Mouse (Mus musculus): Measurements from ENCODE around the gene Nceh1. TPM values are rescaled to one million over a fixed set of nuclear protein-coding genes. Genes with fewer than 3 reads are reported as not detected.

Gene Nceh1
- total and polyA plus RNA-seq, 3 experiments: 8.2 to 9.3 TPM; not detected in 1

- no peak overlapping the region for H3K9ac ChIP-seq (ENCODE audit: control insufficient read depth, low read depth, low read length, poor library complexity, severe bottlenecking)
- peaks cover 4 to 5% of the 10 kb centered on the region in 2 experiments; a peak in 3 of 4 replicates for H3K4me1 ChIP-seq (ENCODE audit: control insufficient read depth in 1 of 2, insufficient read depth in 2 of 2, low read length in 2 of 2)
- peaks cover 0 to 2% of the 10 kb centered on the region in 2 experiments; a peak in 1 of 4 replicates for H3K27me3 ChIP-seq (ENCODE audit: control insufficient read depth in 1 of 2, insufficient read depth in 2 of 2, low read length in 2 of 2)
- TF ChIP-seq TBP (IDR thresholded peaks at IDR 0.05; ENCODE audit: low read depth, low read length) (no peak), SIN3A (IDR thresholded peaks at IDR 0.05; ENCODE audit: low read length) (peak; percentile 45; the same call in 1 of the 2 replicates), ETS1 (IDR thresholded peaks at IDR 0.05; ENCODE audit: low read depth, low read length) (peak; percentile 92), MAX (IDR thresholded peaks at IDR 0.05; ENCODE audit: low read length) (no peak), GATA1 (IDR thresholded peaks at IDR 0.05; ENCODE audit: low read depth, low read length) (peak; percentile 59), EP300 (IDR thresholded peaks at IDR 0.05; ENCODE audit: low read depth in 1 of 2, low read length in 2 of 2) (peak; percentile 63 to 70), TCF12 (IDR thresholded peaks at IDR 0.05; ENCODE audit: low read depth, low read length) (peak; percentile 56), RCOR1 (IDR thresholded peaks at IDR 0.05; ENCODE audit: low read depth, low read length) (peak; percentile 81)
- H3K27ac ChIP-seq (ENCODE audit: control insufficient read depth, low read depth, low read length): no peak overlapping the region
- H3K9me3 ChIP-seq (replicated peaks; ENCODE audit: insufficient read depth, low read length): no peaks in the 10 kb centered on the region
- peaks cover 0 to 7% of the 10 kb centered on the region in 2 experiments; a peak in 2 of 4 replicates for H3K36me3 ChIP-seq (ENCODE audit: control insufficient read depth in 1 of 2, insufficient read depth in 2 of 2, low read length in 2 of 2)
- peak; percentile 77 for DNase-seq (ENCODE audit: low read depth, low spot score)
- H3K4me3 ChIP-seq (ENCODE audit: control insufficient read depth in 1 of 2, insufficient read depth in 1 of 2, low read depth in 2 of 2, low read length in 2 of 2): no peak overlapping the region
- no peaks in the 10 kb centered on the region for H3K79me2 ChIP-seq (ENCODE audit: control insufficient read depth, insufficient read depth, low read length, poor library complexity)
Observed at GRCm38 (mm10) chr3:27162410-27162804, 20.4 kb upstream of the Nceh1 start.

DNA sequence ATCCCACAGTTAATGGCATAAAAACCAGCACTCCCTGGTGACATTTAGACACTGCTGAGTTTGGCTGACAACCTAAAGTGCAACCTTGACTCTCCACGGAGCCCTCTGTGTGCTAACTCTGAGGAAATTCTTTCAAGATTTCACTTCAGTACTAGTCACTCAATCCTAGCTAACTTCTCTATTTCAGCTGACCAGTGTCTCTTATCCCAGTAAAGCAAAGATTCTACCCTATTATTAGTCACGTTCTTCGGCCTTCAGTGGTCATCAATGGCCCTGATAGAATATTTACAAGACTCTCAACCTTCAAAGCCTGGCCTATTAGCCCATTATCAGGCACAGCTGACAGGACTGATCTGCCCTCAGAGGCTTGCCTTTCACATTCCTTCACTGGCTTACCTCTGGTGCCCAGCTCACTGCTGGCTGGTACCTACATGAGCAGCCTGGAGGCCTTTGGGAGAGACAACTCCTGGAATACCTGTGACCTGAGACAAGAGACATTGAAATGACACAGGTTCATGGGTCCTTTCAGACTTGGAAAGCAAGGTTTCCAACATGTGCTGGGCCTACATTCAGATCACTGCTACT is 17.2 kb upstream of the Nceh1 start:
- peaks cover 0 to 7% of the 10 kb centered on the region in 2 experiments; a peak in 2 of 4 replicates for H3K36me3 ChIP-seq (ENCODE audit: control insufficient read depth in 1 of 2, insufficient read depth in 2 of 2, low read length in 2 of 2)
- no peak overlapping the region for H3K27ac ChIP-seq (ENCODE audit: control insufficient read depth, low read depth, low read length)
- no peaks in the 10 kb centered on the region for H3K79me2 ChIP-seq (ENCODE audit: control insufficient read depth, insufficient read depth, low read length, poor library complexity)
- no peak overlapping the region for H3K4me3 ChIP-seq (ENCODE audit: control insufficient read depth in 1 of 2, insufficient read depth in 1 of 2, low read depth in 2 of 2, low read length in 2 of 2)
- no peak for DNase-seq (ENCODE audit: low read depth, low spot score)
- H3K27me3 ChIP-seq (ENCODE audit: control insufficient read depth in 1 of 2, insufficient read depth in 2 of 2, low read length in 2 of 2): peaks cover 0 to 2% of the 10 kb centered on the region in 2 experiments; a peak in 1 of 4 replicates
- no peak overlapping the region for H3K9ac ChIP-seq (ENCODE audit: control insufficient read depth, low read depth, low read length, poor library complexity, severe bottlenecking)
- TF ChIP-seq MEF2A (IDR thresholded peaks at IDR 0.05; ENCODE audit: extremely low read depth, insufficient replicate concordance, low read depth, low read length, poor library complexity, severe bottlenecking) (no peak), ETS1 (IDR thresholded peaks at IDR 0.05; ENCODE audit: low read depth, low read length) (no peak), SMC3 (IDR thresholded peaks at IDR 0.05; ENCODE audit: low read depth, low read length) (no peak), KAT2A (conservative IDR thresholded peaks at IDR 0.05; ENCODE audit: low read depth, low read length) (no peak), CHD1 (IDR thresholded peaks at IDR 0.05; ENCODE audit: low read depth, low read length) (no peak), ZC3H11A (IDR thresholded peaks at IDR 0.05; ENCODE audit: low read depth, low read length) (no peak), RAD21 (IDR thresholded peaks at IDR 0.05; ENCODE audit: low read depth, low read length) (no peak), POLR2A (IDR thresholded peaks at IDR 0.05; ENCODE audit: control insufficient read depth in 1 of 2, insufficient read depth in 1 of 2, low read depth in 1 of 2, low read length in 2 of 2, poor library complexity in 1 of 2) (no peak), ZNF384 (IDR thresholded peaks at IDR 0.05; ENCODE audit: low read depth, low read length) (no peak), SIN3A (IDR thresholded peaks at IDR 0.05; ENCODE audit: low read length) (no peak), POLR2AphosphoS2 (IDR thresholded peaks at IDR 0.05; ENCODE audit: low read length) (no peak), RCOR1 (IDR thresholded peaks at IDR 0.05; ENCODE audit: low read depth, low read length) (no peak), MAZ (IDR thresholded peaks at IDR 0.05; ENCODE audit: low read depth, low read length) (no peak), GATA1 (IDR thresholded peaks at IDR 0.05; ENCODE audit: low read depth, low read length) (no peak), USF1 (IDR thresholded peaks at IDR 0.05; ENCODE audit: low read depth, low read length) (no peak)
- H3K4me1 ChIP-seq (ENCODE audit: control insufficient read depth in 1 of 2, insufficient read depth in 2 of 2, low read length in 2 of 2): peaks cover 4 to 5% of the 10 kb centered on the region in 2 experiments; a peak in 3 of 4 replicates
- no peaks in the 10 kb centered on the region for H3K9me3 ChIP-seq (replicated peaks; ENCODE audit: insufficient read depth, low read length)

Measured in MEL (cell line).